Mouse (Mus musculus) brain, adult 10 weeks (tissue): ENCODE measurements around the gene Lrwd1. TPM values are rescaled to one million over a fixed set of nuclear protein-coding genes. Genes with fewer than 3 reads are reported as not detected.

Experiments used
- polyA plus RNA-seq: library from polyadenylated mRNA; stranded (reverse); fragments of 350-450 nt; fragmentation: Illumina TruSeq; extraction: RNeasy Lipid Tissue Mini Kit (QIAGEN cat#74804); gene quantifications from one replicate; pipeline ENCODE4 v1.2.3, GENCODE M21; 2015; ENCODE audit warnings: low read depth, low replicate concordance

The Lrwd1 gene
- 12.1 TPM for polyA plus RNA-seq

DNA sequence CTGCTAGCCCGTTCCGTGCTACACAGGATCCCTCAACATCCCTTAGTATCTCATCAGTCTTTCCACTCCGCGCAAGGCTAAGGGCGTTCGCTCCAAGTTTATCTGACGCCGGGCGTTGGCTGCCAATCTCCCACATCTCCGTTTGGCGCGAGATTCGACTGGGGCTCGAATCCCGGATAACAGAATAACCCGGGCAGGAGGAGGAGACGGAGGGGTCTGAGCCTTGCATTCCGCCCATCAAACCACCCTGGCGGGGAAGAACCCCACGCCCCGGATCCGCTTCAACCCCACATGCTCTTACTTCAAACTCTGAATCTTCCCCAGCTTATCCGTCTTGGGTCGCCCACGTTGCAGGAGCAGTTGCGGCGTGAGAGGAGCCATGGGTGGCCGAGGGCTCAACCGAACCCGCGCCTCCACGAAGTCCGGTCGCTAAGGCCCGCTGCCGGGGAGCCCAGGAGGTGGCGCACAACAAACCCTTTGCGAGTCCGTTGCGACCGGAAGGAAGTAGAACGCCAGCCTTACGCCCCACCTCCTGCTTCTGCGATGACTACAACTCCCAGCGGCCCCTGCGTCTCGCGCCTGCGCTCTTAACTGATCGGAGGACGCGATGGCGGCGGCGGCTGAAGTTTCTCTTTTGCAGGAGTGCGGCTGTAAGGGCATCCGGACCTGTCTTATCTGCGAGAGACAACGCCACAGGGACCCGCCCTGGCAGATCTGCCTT is at the start of gene Lrwd1, which contains the start of gene Alkbh4:
Lrwd1 (minus strand) TSS at position 504 of the 721 bp plus-strand sequence.
Alkbh4 (plus strand) TSS at position 576 of the 721 bp plus-strand sequence.

DNA sequence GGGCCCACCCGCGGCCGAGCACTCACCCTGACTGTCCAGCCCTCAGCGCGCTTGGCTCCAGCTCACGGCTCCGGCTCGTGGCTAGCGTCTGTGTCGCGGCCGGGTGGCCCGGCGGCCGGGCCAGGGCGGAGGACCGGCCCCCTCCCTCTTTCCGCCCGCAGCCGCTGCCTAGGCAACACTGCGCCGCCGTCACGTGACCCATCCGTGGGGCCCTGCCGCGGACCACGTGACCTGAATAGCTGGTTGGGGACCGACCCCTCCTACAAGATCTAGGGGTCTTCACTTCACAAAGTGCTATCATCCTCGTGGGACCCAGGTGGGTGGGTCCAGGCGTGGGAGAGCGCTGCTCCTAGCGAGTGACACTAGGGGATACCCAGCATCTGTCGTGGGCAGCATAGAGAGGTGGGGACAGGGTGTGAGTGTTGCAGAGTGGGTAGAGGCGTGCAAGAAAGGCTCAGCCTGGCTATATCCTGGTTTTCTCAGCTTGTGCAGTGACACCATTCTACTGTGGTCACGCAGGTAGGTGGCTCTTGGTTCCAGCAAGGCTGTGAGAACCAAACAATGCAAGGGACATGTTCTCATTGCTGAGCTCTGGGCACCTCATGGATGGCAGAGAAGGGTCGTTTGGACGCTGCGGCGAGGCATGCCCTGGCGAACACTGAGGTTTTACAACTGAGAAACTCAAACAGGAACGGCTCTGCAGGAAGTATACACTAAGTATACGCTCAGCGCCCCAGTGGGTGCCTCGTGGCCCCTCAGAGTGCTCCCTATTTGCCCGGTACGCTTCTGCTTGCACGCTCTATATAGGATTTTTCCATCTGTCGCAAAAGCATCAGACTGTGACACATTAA is 34.9 kb upstream of the Lrwd1 start, which contains the start of gene Orai2:
Orai2 (minus strand) TSS at position 202 of the 851 bp plus-strand sequence.

DNA sequence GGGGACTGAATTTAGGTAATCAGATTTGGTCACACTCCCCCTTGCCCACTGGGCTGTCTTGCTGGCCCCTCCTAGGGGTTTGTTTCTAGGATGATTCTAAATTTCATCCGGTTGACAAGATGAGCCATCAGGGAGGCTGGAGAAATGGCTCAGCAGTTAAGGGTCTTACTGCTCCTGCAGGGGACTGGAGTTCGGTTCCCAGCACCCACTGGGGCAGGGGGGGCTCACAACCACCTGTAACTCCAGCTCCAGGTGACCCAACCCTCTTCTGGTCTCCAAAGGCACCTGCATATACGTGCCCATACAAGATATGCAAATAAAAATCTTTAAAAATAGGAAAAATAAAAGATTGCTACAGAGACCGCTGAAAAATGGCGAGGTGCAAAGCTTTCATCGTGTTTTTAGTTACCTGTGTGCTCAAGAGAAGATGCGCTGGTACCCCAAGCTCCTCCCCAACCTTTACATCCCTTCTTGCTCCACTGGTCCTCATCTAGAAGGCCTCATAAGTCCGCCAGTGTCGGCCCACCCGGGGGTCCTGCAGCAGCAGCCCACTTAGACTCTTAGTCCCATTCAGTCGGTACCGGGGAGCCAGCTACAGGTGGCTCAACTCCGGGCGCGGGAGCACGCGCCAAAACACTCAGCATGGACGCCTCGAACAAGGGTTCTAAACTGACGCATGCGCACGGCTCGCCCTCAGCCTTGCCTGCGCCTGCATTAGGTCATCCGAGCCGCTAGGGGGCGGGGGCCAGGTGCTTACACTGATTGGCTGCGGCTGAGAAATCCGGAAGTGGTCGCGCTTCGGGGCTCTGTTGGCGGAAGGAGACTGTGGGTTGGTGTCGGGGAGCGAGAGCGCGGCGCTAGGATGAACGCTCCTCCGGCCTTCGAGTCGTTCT is 19.7 kb downstream of the Lrwd1 start, which contains the start of gene Polr2j:
Polr2j (plus strand) TSS at position 741 of the 893 bp plus-strand sequence.

DNA sequence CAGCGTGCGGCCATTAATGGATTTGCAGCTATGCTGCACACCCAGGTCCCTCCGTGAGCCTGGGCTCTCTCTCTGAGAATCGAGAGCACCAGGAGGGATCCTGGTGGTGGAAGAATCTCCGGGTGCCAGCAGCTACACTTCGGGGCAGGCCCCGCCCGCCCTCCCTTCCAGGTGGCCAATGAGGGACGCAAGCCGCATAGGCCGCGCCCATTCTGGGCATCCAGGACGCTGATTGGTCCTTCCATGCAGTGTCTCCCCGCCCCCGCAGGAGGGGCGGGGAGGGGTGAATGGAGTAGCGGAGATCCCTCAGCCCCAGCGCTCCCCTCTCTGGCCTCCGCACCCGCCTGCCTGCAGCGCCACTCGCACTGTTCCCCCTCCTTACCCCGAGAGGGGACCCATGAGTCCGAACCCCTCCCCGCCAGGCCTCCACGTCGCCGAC is 52.2 kb downstream of the Lrwd1 start, which contains the start of gene Rasa4:
Rasa4 (plus strand) TSS at position 248 of the 439 bp plus-strand sequence.

Other genes with a start within 250 kb of the Lrwd1 start
- 19.2 TPM for gene Hspb1, start 248.2 kb downstream of the Lrwd1 start, polyA plus RNA-seq
- gene Ywhag, start 201.5 kb downstream of the Lrwd1 start, polyA plus RNA-seq = 750 TPM
- gene Ssc4d, start 161.5 kb downstream of the Lrwd1 start, polyA plus RNA-seq = 1.6 TPM
- gene Zp3, start 156.0 kb downstream of the Lrwd1 start, polyA plus RNA-seq = not detected
- gene Dtx2, start 141.3 kb downstream of the Lrwd1 start, polyA plus RNA-seq = 6.4 TPM
- not detected for gene Upk3b, start 97.6 kb downstream of the Lrwd1 start, polyA plus RNA-seq
- gene Upk3bl, start 81.6 kb downstream of the Lrwd1 start, polyA plus RNA-seq = not detected
- 6.5 TPM for gene Rasa4, start 52.2 kb downstream of the Lrwd1 start, polyA plus RNA-seq
- 116 TPM for gene Polr2j, start 19.4 kb downstream of the Lrwd1 start, polyA plus RNA-seq
- 9.0 TPM for gene Alkbh4, start 72 bp upstream of the Lrwd1 start, polyA plus RNA-seq
- gene Orai2, start 34.6 kb upstream of the Lrwd1 start, polyA plus RNA-seq = 45.8 TPM
- 44.8 TPM for gene Prkrip1, start 62.9 kb upstream of the Lrwd1 start, polyA plus RNA-seq
- gene Sh2b2, start 110.5 kb upstream of the Lrwd1 start, polyA plus RNA-seq = 4.5 TPM